ENCODE assay signal across 27 mouse cellular contexts in genomic region chr12:11384754-11385153, GRCm38 (mm10). TPM values are rescaled to one million over a fixed set of nuclear protein-coding genes. Genes with fewer than 3 reads are reported as not detected.
"Had no signal": no experiment of that assay in that cellular context is flagged by ENCODE, and none has a peak within 500 bp of the region (broad histone marks: within the 10 kb centered on the region; RNA-seq: fewer than 3 reads in every experiment).

No protein-coding gene starts in this region.

- H3K9me3 ChIP-seq: heart, embryonic 12.5 days; hindbrain, embryonic 13.5 days; hindbrain, embryonic 15.5 days; kidney, embryonic 15.5 days; limb, embryonic 10.5 days; limb, embryonic 12.5 days; liver, embryonic 13.5 days; liver, embryonic 15.5 days had no signal

- H3K4me3 ChIP-seq: heart, adult 2 months; heart, embryonic 12.5 days; hindbrain, embryonic 13.5 days; hindbrain, embryonic 15.5 days; kidney, embryonic 15.5 days; limb, embryonic 10.5 days; limb, embryonic 12.5 days; liver, embryonic 13.5 days; liver, embryonic 15.5 days had no signal

- DNase-seq: gastrocnemius, postnatal 14 days; gastrocnemius, postnatal 36 days; heart, adult 11 months; heart, adult 2 months; heart, postnatal 10 days; heart, postnatal 4 days; kidney, adult 11 months; kidney, adult 2 months; kidney, adult 9 months; kidney, postnatal 14 days; kidney, postnatal 36 days; layer of hippocampus, adult 9-11 months; layer of hippocampus, postnatal 36 days; liver; liver, embryonic 13.5 days; liver, postnatal 0 days had no signal

- H3K27ac ChIP-seq: heart, adult 2 months; hindbrain, embryonic 13.5 days; hindbrain, embryonic 15.5 days; hindbrain, postnatal 0 days; kidney, embryonic 15.5 days; kidney, postnatal 0 days; limb, embryonic 10.5 days; limb, embryonic 12.5 days; liver, embryonic 13.5 days; liver, embryonic 15.5 days had no signal

- H3K27me3 ChIP-seq: heart, embryonic 12.5 days; hindbrain, embryonic 13.5 days; hindbrain, embryonic 15.5 days; kidney, embryonic 15.5 days; limb, embryonic 12.5 days; liver, embryonic 13.5 days; liver, embryonic 15.5 days had no signal

- H3K36me3 ChIP-seq: heart, embryonic 12.5 days; hindbrain, embryonic 13.5 days; hindbrain, embryonic 15.5 days; kidney, embryonic 15.5 days; limb, embryonic 10.5 days; limb, embryonic 12.5 days; liver, embryonic 13.5 days; liver, embryonic 15.5 days had no signal

- H3K4me2 ChIP-seq: heart, embryonic 12.5 days; hindbrain, embryonic 13.5 days; hindbrain, embryonic 15.5 days; kidney, embryonic 15.5 days; limb, embryonic 12.5 days; liver, embryonic 11.5 days; liver, embryonic 13.5 days; liver, embryonic 15.5 days had no signal

- H3K4me1 ChIP-seq: heart, embryonic 12.5 days; hindbrain, embryonic 13.5 days; hindbrain, embryonic 15.5 days; kidney, embryonic 15.5 days; limb, embryonic 10.5 days; limb, embryonic 12.5 days; liver, embryonic 13.5 days; liver, embryonic 15.5 days had no signal

- ATAC-seq: hindbrain, postnatal 0 days; intestine, embryonic 16.5 days; liver, postnatal 0 days had no signal

- H3K9ac ChIP-seq: heart, embryonic 12.5 days; hindbrain, embryonic 13.5 days; hindbrain, embryonic 15.5 days; kidney, embryonic 15.5 days; limb, embryonic 12.5 days; liver, embryonic 13.5 days; liver, embryonic 15.5 days; liver, postnatal 0 days had no signal

RNA-seq across cellular contexts. Expression of gene Vsnl1, which starts 51.7 kb away (rescaled TPM):
- polyA plus RNA-seq: liver, postnatal 0 days had no signal
